Mouse (Mus musculus) mouse trophoblast stem cell (cell line): ENCODE data around the gene Anapc5.

Source experiments
- in situ Hi-C, 2 experiments: fragments of 300-500 bp; cut with MseI, MboI; formaldehyde crosslinking; loops; 2 replicates in 1 of 2; 3 replicates in 1 of 2; pipeline ENCODE4 v1.15.1; 2025

The Anapc5 gene

GRCm38 (mm10) chr5:122820777-122821523, at the start of gene Anapc5:
Gene Anapc5, minus strand, starts transcription at chr5:122821339.
- in situ Hi-C loops, result no loop called here

GRCm38 (mm10) chr5:122863053-122863452, 41.9 kb upstream of the Anapc5 start:
- in situ Hi-C loops, result no loop called here

- in situ Hi-C loops, result no loop called here
These were observed 34.7 kb upstream of the Anapc5 start for GRCm38 (mm10) chr5:122855858-122856257.

- in situ Hi-C loops, result no loop called here
These were observed 31.5 kb upstream of the Anapc5 start for GRCm38 (mm10) chr5:122852611-122853010.

GRCm38 (mm10) chr5:122850319-122851002, 29.3 kb upstream of the Anapc5 start:
- in situ Hi-C loops, result no loop called here

- in situ Hi-C loops, result no loop called here
These were observed 28.6 kb upstream of the Anapc5 start, which contains the start of gene Rnf34 for GRCm38 (mm10) chr5:122849521-122850318. Gene Rnf34, plus strand, starts transcription at chr5:122850048.

GRCm38 (mm10) chr5:122843799-122844198, 22.7 kb upstream of the Anapc5 start:
- in situ Hi-C loops, result no loop called here

GRCm38 (mm10) chr5:122841126-122841525, 20.0 kb upstream of the Anapc5 start:
- in situ Hi-C loops, result no loop called here

GRCm38 (mm10) chr5:122832996-122833395, 11.9 kb upstream of the Anapc5 start:
- in situ Hi-C loops, result no loop called here

GRCm38 (mm10) chr5:122832536-122832935, 11.4 kb upstream of the Anapc5 start:
- in situ Hi-C loops, result no loop called here

- in situ Hi-C loops, result no loop called here
These were observed 4.0 kb upstream of the Anapc5 start for GRCm38 (mm10) chr5:122825099-122825498.

GRCm38 (mm10) chr5:122824450-122824849, 3.3 kb upstream of the Anapc5 start:
- in situ Hi-C loops, result no loop called here

GRCm38 (mm10) chr5:122823976-122824375, 2.8 kb upstream of the Anapc5 start:
- in situ Hi-C loops, result no loop called here

GRCm38 (mm10) chr5:122822441-122822840, 1.3 kb upstream of the Anapc5 start:
- in situ Hi-C loops, result no loop called here

GRCm38 (mm10) chr5:122821524-122821885, 366 bp upstream of the Anapc5 start:
- in situ Hi-C loops, result no loop called here

GRCm38 (mm10) chr5:122812699-122813098, 8.4 kb downstream of the Anapc5 start:
- in situ Hi-C loops, result no loop called here

GRCm38 (mm10) chr5:122811364-122812079, 9.6 kb downstream of the Anapc5 start:
- in situ Hi-C loops, result no loop called here

- in situ Hi-C loops, result no loop called here
These were observed 15.6 kb downstream of the Anapc5 start for GRCm38 (mm10) chr5:122805503-122805902.

GRCm38 (mm10) chr5:122802706-122803105, 18.4 kb downstream of the Anapc5 start:
- in situ Hi-C loops, result no loop called here

GRCm38 (mm10) chr5:122801684-122802083, 19.5 kb downstream of the Anapc5 start:
- in situ Hi-C loops, result no loop called here

GRCm38 (mm10) chr5:122800345-122801010, 20.7 kb downstream of the Anapc5 start:
- in situ Hi-C loops, result no loop called here
